Mouse (Mus musculus) testis, adult 2 months (tissue): ENCODE data around the gene Slc25a47.

Source experiments
- CTCF ChIP-seq: fragments of 200-500 bp; IDR thresholded peaks from 2 replicates; pipeline ENCODE4 v1.5.1; 2012; ENCODE audit warnings: low read depth, mild to moderate bottlenecking, inconsistent platforms, low read length, moderate library complexity; ENCODE audit not compliant: control insufficient read depth, insufficient read depth, insufficient replicate concordance
- POLR2A ChIP-seq: fragments of 200-500 bp; IDR thresholded peaks from 2 replicates; pipeline ENCODE4 v1.6.1; 2012; ENCODE audit warnings: low read depth, mild to moderate bottlenecking, inconsistent platforms, low read length, moderate library complexity; ENCODE audit not compliant: control insufficient read depth

DNA sequence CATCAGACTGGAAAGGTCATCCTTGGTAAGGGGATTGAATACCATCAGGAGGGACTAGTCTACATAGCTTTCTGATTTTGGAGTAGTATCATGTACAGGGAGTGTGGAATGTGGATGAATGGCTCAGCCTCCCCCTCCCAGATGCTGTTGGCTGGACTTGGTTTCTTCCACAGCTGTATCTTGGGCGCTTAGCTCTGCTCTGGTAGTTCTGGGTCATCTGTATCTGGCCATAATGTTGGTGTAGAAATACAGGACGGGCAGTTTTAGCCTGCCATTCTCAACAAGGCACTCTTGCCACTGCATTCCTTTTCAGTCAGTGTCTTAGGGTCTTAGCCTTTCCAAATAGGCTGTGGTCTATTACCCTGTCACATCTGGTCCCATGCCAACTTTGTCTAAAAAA lies 34.2 kb upstream of the Slc25a47 start:
- TF ChIP-seq POLR2A, result no peak
- TF ChIP-seq CTCF, result no peak
